Mouse (Mus musculus): ENCODE results near the gene Myo5c.

Gene Myo5c

GRCm38 (mm10) chr9:75231841-75232746 lies at the start of gene Myo5c:
Gene Myo5c, plus strand, starts transcription at chr9:75232020.
- no peak for DNase-seq (ENCODE audit: low read depth, low spot score)

GRCm38 (mm10) chr9:75187646-75188260 lies 44.1 kb upstream of the Myo5c start:
- no peak for DNase-seq (ENCODE audit: low read depth, low spot score)

GRCm38 (mm10) chr9:75193858-75194257 lies 38.0 kb upstream of the Myo5c start:
- DNase-seq (ENCODE audit: low read depth, low spot score), result no peak

- no peak for DNase-seq (ENCODE audit: low read depth, low spot score)
Observed at GRCm38 (mm10) chr9:75196335-75196734, 35.5 kb upstream of the Myo5c start.

- DNase-seq (ENCODE audit: low read depth, low spot score), result no peak
Observed at GRCm38 (mm10) chr9:75197297-75197696, 34.5 kb upstream of the Myo5c start.

GRCm38 (mm10) chr9:75201506-75201905 lies 30.3 kb upstream of the Myo5c start:
- DNase-seq (ENCODE audit: low read depth, low spot score), result no peak

- DNase-seq (ENCODE audit: low read depth, low spot score), result no peak
Observed at GRCm38 (mm10) chr9:75202036-75202435, 29.8 kb upstream of the Myo5c start.

- no peak for DNase-seq (ENCODE audit: low read depth, low spot score)
Observed at GRCm38 (mm10) chr9:75209246-75209645, 22.6 kb upstream of the Myo5c start.

- no peak for DNase-seq (ENCODE audit: low read depth, low spot score)
Observed at GRCm38 (mm10) chr9:75210269-75210668, 21.6 kb upstream of the Myo5c start.

GRCm38 (mm10) chr9:75214743-75215413 lies 16.9 kb upstream of the Myo5c start:
- no peak for DNase-seq (ENCODE audit: low read depth, low spot score)

- DNase-seq (ENCODE audit: low read depth, low spot score), result no peak
Observed at GRCm38 (mm10) chr9:75219942-75220341, 11.9 kb upstream of the Myo5c start.

GRCm38 (mm10) chr9:75221420-75222287 lies 10.2 kb upstream of the Myo5c start:
- DNase-seq (ENCODE audit: low read depth, low spot score), result peak; percentile 13

- no peak for DNase-seq (ENCODE audit: low read depth, low spot score)
Observed at GRCm38 (mm10) chr9:75232860-75233259, 1.0 kb downstream of the Myo5c start.

GRCm38 (mm10) chr9:75234271-75234741 lies 2.5 kb downstream of the Myo5c start:
- DNase-seq (ENCODE audit: low read depth, low spot score), result no peak

- DNase-seq (ENCODE audit: low read depth, low spot score), result no peak
Observed at GRCm38 (mm10) chr9:75234983-75235627, 3.3 kb downstream of the Myo5c start.

- no peak for DNase-seq (ENCODE audit: low read depth, low spot score)
Observed at GRCm38 (mm10) chr9:75235696-75236095, 3.9 kb downstream of the Myo5c start.

- DNase-seq (ENCODE audit: low read depth, low spot score), result no peak
Observed at GRCm38 (mm10) chr9:75236416-75237308, 4.8 kb downstream of the Myo5c start.

GRCm38 (mm10) chr9:75238179-75238578 lies 6.4 kb downstream of the Myo5c start:
- DNase-seq (ENCODE audit: low read depth, low spot score), result no peak

GRCm38 (mm10) chr9:75243052-75243451 lies 11.2 kb downstream of the Myo5c start:
- DNase-seq (ENCODE audit: low read depth, low spot score), result no peak

Data from CD4-positive helper T cell, adult 2 months (primary cell).